Mouse (Mus musculus) heart, postnatal 0 days (tissue): ENCODE results near the gene Cmah.

ENCODE experiments used
- CTCF ChIP-seq: IDR thresholded peaks from 2 replicates; pipeline ENCODE4 v1.5.1; 2016; ENCODE audit warnings: antibody characterized with exemption, control low read depth, low read depth
- EP300 ChIP-seq: IDR thresholded peaks from 2 replicates; pipeline ENCODE4 v1.6.1; 2016; ENCODE audit warnings: antibody characterized with exemption, low read depth

DNA sequence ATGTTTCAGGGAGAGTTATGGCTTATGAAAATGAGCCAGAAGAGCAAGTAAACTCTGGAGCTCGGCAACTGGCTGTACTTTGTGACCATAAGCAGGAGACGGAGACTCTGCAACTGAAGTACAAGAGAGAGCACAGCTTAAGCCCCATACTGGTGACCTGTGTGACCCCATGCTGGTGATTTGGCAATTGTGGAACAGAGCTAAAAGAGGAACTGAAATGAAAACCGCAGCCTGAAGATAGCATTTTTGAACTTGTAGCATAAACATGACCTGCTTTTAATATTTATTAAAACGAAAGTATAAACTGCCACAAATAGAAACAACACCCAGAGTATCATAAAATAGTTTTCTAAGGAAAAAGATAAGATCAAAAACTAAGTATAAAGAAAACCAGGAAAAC is 117.5 kb downstream of the Cmah start:
- TF ChIP-seq CTCF (no peak), EP300 (no peak)
